Mouse (Mus musculus) T-helper 1 cell (primary cell): ENCODE measurements around the gene Eri3.

Source experiments
- in situ Hi-C: fragments of 300-600 bp; cut with MboI, MseI; formaldehyde crosslinking; loops from one replicate; pipeline ENCODE4 v1.15.1; 2025; ENCODE audit warnings: high pct_unique_total_duplicates

The Eri3 gene

DNA sequence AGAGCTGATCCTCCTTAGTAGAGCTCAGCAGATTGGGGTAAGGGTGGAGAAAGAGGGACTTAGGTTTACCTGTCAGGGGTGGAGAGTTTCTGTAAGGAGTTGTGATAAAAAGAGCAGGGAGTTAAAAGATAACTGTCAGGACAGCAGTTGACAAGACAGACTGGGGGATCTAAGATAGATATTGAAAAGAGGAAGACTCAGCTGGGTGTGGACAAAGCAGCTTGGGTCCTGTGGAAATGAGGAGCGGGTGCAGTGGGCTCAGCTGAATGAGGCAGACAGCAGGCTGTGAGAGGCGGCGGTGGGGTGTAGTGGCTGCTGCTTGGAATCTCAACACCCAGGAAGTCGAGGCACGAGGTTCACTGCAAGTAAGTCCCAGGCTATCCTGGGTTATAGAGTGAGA is 72.1 kb downstream of the Eri3 start:
- in situ Hi-C loops, result no loop called here

- in situ Hi-C loops, result no loop called here
Measured at GRCm38 (mm10) chr4:117623025-117623424, 72.9 kb downstream of the Eri3 start.

DNA sequence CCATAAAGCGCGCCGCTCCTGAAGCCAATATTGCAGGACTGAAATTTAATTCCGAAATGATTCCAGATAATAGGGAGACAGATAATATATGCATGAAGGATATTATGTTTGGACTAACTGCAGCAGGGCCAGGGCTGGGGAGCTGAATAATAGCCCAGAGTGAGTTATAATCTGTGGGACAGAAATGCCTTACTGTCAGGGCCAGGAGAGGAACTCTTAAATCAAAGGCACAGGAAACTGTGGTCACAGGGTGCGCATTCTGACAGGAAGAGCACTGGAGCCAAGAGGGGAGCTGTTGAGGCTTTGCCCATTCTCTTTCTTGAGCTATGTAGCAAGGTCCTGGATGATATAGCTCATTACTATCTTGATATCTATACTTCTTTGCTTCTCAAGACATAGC is 74.5 kb downstream of the Eri3 start:
- in situ Hi-C loops, result no loop called here

- in situ Hi-C loops, result no loop called here
Measured at GRCm38 (mm10) chr4:117628464-117628863, 78.3 kb downstream of the Eri3 start.

DNA sequence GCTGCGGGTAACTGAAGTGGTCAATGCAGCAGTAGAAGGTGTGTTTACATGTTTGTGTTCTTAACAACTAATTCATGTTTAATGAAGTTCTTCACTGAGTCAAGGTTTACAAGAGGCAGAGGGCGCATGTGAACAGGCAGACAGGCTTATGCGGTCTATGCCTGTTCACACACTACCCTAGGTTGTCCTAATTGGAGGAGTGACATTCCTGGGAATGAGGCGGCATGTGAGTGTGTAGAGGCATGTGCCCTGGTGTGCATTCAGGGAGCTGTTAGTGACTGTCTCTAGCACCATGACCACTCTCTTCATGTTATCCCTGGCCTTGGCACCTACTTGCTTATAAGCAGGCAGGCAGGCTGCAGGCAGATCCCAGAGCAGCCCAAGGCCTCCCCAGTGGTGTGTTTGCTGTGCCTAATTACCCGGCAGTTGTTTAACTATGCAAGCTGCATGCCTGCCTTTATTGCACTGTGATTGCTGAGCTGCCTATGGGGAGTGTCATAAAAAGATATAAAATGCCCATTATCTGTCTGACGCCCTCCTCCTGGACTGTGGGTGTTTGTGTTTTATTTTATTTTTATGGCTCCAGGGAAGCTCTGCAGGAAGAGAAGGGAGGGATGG is 80.0 kb downstream of the Eri3 start:
- in situ Hi-C loops, result loop anchor here (10.0 kb wide), 1 partner anchor 1545 kb away; no protein-coding TSS in a partner anchor

GRCm38 (mm10) chr4:117633527-117633926 is 83.4 kb downstream of the Eri3 start:
- in situ Hi-C loops, result loop anchor here (10.0 kb wide), 1 partner anchor 1549 kb away; no protein-coding TSS in a partner anchor

DNA sequence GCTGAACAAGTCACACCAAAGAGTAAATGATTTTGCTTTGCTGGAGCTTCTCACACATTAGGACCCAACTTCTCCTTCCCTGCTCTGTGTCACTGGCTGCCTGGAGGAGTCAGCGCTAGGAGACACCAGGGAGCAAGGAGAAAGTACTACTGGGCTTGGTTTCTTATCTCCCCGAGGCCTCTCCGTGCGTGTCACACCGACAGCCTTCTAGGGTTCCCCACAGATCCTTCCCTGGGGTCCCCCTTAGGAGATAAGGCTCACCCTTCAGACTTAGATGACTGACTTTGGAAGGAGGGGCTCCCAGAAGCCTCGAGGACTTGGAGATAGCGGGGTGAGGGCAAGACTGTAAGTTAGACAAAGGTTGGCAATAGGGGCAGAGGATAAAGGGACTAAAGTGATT is 84.5 kb downstream of the Eri3 start:
- in situ Hi-C loops, result loop anchor here (10.0 kb wide), 1 partner anchor 1550 kb away; no protein-coding TSS in a partner anchor

DNA sequence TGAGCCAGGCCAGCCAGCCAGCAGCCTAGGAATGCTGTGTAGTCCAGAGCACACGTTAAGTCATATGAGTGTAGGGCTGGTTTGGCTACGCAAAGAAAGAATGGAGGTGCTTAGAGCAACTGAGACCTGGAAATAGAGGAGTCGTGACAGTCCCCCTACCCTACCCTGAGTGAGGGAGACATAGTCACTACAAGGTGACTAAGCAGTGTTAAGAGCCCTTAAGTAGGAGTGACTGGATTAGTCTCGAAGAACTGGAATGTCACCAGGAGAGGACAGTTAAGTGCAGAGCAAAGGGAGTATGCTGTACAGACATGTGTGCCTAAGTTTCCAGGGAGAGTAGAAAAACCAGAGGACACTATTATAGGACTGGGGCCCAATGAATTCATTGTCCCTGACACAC is 86.0 kb downstream of the Eri3 start:
- in situ Hi-C loops, result loop anchor here (10.0 kb wide), 1 partner anchor 1551 kb away; no protein-coding TSS in a partner anchor

GRCm38 (mm10) chr4:117636891-117637613 is 86.9 kb downstream of the Eri3 start:
- in situ Hi-C loops, result loop anchor here (10.0 kb wide), 1 partner anchor 1552 kb away; no protein-coding TSS in a partner anchor

- in situ Hi-C loops, result no loop called here
Measured at GRCm38 (mm10) chr4:117640925-117641703, 90.9 kb downstream of the Eri3 start.

GRCm38 (mm10) chr4:117641804-117642203 is 91.6 kb downstream of the Eri3 start:
- in situ Hi-C loops, result no loop called here

DNA sequence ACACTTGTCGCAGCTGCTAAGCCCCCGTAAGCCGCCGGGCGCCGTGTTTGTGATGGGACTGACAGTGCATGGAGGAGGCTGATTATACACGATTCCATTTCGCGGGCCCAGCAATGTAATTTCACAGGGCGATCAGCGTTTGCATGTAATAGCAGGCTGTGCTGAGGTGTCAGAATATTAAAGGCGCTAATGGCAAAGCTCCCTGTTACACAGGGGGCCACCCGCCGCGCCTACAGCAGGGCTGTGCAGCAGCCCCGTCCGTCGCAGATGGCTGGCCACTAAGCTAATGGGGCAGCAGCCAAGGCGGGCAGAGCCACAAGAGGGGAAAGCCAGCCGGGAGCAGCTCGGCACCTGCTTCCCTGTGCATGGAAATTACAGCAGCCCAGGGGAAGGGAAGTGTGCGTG is 94.9 kb downstream of the Eri3 start:
- in situ Hi-C loops, result no loop called here

DNA sequence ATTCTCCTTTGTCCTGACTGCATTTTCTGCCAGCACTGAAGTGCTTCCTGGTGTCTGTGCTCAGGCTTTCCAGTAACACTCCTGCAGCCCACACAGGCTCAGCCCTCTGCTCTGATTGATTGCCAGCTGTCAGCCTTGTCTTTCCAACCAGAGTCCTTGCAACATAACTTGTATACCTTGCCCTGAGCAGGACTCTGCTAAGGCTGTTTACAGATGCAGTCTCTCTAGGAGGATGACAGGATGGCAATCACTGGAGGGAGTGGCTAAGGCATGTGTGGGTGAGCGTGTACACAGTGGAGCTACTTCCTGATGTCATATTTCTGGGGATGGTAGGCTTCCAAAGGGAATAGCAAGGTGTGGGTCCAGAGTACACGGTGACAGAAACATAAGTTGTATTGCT is 95.7 kb downstream of the Eri3 start:
- in situ Hi-C loops, result no loop called here

DNA sequence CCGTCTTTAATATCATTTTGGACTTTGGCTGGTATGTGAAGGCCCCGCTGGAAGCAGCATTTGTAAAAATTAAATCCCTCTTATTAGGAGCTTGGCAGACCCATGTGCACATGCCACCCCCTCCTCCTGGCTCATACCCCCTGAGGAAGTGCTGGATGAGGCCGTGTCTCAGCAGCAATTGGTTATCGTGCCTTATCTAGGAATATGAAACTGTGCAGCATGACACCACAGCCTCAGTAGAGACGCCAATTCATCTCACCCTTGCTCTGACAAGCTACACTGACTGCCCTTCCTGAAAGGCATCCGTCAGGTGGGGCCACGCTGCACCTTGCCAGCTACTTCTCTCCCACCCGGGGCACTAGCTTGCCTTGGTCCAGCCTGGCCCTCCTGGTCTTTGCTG is 96.3 kb downstream of the Eri3 start:
- in situ Hi-C loops, result no loop called here

- in situ Hi-C loops, result no loop called here
Measured at GRCm38 (mm10) chr4:117646926-117647755, 97.0 kb downstream of the Eri3 start.

GRCm38 (mm10) chr4:117651626-117652101 is 101.5 kb downstream of the Eri3 start:
- in situ Hi-C loops, result no loop called here

GRCm38 (mm10) chr4:117652727-117653126 is 102.6 kb downstream of the Eri3 start:
- in situ Hi-C loops, result no loop called here

DNA sequence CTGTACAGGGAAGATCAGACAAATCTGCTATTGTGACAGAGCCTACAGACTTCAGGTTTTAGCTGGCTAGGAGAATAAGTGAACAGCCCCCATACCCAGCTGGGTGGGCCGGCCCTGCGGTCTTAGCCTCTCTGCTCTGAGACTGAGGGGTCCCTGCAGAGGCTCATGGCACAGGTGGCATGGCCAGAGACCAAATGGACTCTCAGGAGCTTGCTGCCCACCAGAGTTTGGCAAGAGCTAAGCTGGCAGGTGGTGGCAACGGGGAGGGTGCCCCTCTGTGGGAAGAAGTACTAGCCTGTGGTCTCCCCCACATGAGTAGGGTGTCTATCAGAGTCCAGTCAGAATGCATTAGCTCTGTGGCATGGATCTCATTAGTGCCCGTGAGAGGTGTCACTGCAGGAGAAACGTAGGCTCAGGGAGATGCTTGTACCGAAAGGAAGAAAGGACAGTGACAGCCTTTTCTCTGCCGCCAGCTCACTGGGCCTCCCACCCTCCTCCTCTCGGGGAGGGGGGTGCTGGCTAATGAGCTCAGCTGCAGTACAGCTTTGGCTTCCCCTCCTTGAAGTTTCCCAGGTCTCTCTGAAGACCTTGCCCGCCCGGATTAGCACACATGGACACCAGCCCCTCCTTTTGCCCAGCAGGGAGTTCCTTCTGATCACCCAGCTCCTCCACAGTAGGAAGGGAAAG is 104.0 kb downstream of the Eri3 start:
- in situ Hi-C loops, result no loop called here

DNA sequence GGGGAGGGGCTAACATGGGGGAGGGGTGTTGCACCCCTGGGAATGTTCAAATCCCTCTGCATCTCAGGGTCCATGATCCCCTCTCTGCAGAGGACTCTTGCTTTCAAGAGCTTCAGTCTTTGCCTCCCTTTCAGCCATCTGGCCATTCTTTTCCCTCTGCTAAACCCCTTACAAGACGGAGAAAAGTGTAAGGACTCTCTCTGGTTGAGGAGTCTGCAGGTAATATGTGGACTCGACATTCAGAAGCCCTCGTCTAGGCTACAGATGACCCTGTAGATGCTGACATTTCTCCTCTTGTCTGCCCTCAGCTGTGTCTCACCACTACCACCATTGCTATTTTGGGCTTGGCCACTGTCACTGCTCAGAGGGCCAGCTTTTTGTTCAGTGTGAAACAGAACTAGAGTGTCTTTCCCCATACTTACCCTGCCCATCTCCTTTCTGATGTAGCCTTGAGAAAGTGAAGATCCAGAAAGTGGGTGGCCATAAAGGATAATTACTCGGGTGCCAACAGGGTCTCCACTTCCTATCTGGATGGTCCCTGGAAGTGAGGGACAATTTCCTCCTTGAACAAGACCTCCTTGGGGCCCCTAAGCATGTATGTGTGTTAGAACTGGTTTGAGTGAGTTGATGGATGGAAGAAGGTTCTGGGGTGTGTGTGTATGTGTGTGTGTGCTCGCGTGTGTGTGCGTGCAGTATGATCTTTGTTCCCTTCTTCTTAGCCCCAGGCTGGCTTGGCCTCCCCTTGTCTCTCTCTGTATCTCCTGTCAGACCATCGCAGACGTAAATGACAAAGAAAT is 104.7 kb downstream of the Eri3 start:
- in situ Hi-C loops, result loop anchor here (5.0 kb wide), 1 partner anchor 107 kb away; no protein-coding TSS in a partner anchor

DNA sequence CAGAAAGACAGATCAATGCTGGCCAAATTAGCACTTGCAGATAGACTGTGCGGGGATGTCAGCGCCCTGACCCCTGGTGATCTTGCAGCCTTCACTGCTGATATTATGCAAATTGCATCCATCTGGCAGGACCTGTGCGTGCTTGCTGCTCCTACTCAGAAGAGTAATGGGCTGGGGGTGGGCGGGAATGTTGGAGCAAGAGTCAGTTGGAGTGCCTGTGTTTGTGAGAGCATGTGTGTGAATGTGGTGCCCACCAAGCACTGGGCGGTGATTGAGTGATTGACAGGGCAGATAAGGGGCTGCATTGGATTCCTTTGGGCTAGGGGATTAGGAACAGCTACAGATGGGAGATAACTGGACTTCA is 105.3 kb downstream of the Eri3 start:
- in situ Hi-C loops, result loop anchor here (5.0 kb wide), 1 partner anchor 107 kb away; no protein-coding TSS in a partner anchor
